Mouse (Mus musculus) ES-E14 (cell line): ENCODE data around the gene Slco1a1.

ENCODE experiments used
- HCFC1 ChIP-seq: IDR thresholded peaks from 2 replicates; pipeline ENCODE4 v1.6.1; 2012; ENCODE audit warnings: low read length, inconsistent platforms, borderline replicate concordance; ENCODE audit not compliant: insufficient read depth
- MAFK ChIP-seq: IDR thresholded peaks from 2 replicates; pipeline ENCODE4 v1.6.1; 2014; ENCODE audit warnings: mild to moderate bottlenecking, low read depth, low read length, inconsistent platforms; ENCODE audit not compliant: insufficient read depth
- ZC3H11A ChIP-seq: IDR thresholded peaks from 2 replicates; pipeline ENCODE4 v1.6.1; 2012; ENCODE audit warnings: low read depth, mild to moderate bottlenecking, inconsistent platforms, low read length, borderline replicate concordance

- TF ChIP-seq ZC3H11A = no peak
- TF ChIP-seq MAFK = no peak
- no peak for TF ChIP-seq HCFC1
These were observed 40.0 kb upstream of the Slco1a1 start for GRCm38 (mm10) chr6:141986772-141987171.
